Mouse (Mus musculus) telencephalon, adult 2 months (tissue): ENCODE data around the gene Rnf5.

Experiments
- DNase-seq: peaks from one replicate; pipeline ENCODE4 v3.0.0-alpha.2; 2011; ENCODE audit warnings: low read depth, low spot score

The Rnf5 gene

DNA sequence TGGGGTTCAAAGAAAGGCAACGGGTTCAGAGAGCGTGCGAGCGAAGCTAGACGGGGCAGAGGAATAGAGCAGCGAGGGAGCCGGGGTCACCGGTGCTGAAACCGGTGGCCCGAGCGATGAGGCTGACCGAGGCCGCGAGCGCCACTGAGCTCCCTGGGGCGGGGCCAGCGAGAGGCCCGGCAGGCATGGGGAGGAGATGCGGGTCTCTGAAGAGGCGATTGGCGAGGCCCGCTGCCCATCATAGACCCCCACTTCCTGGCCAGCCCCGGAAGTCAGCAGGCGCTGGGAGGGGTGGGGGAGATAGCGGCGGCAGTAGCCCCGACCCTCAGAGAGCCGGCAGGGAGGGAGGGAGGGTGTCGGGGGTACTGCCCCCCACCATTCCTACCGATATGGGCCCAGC lies 2.1 kb upstream of the Rnf5 start:
- DNase-seq = peak; percentile 93

DNA sequence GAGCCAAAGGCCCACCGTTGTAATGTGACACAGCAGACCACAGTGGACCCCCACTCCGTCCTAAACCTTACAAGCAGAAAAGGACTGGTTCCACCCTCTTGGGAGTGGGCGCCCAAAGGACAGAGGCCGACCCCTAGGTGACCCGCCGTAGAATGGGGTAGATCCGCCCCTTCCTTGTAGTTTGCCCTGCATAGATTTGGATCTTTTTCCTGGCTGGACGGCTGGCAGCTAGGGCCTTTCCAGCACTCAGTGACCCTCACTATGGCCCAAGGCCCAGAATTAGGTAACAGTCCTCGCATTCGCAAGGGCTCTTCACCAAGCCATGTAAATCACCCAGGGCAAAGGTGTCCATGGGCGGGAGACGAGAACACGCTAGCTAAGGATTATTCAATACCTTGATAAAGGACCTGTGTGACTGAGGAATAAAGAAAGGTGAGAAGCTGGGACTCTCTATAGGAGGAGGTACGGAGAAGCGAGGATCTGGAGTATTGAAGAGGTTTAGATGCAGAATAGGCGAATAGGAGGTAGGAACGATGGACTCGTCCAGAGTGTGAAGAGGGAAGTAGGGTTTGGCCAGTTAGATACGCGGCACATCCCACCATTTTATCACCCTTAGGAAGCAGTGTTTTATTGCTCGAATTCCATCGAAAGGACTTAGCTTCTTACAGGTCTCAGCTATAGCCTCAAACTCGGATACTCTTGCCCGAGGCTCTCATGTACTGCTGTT lies 1.2 kb upstream of the Rnf5 start:
- DNase-seq = no peak

DNA sequence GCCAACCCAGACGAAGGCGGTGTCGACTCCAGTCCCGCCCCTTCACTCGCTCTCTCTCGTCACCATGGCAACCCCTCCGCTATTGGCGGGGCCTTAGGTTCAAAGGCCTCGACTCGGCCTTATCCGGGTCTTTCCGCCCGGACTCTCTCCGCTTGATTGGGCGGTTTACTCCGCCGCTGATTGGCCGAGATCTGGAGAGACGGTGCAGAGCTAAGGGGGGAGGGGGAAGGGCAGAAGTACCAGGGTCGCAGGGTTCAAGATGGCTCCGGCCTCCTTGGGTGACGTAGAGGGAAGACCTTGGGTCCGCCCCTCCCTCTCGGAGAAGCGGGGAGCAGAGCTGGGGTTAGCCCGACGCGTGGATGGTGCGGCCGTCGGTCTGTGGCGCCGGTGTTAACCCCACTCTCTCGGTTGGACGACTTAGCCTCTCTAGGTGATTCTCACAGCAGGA lies 595 bp upstream of the Rnf5 start, which contains the start of gene Agpat1:
Gene Agpat1 (plus strand): TSS at position 202 of the 448 bp plus-strand sequence.
- no peak for DNase-seq

DNA sequence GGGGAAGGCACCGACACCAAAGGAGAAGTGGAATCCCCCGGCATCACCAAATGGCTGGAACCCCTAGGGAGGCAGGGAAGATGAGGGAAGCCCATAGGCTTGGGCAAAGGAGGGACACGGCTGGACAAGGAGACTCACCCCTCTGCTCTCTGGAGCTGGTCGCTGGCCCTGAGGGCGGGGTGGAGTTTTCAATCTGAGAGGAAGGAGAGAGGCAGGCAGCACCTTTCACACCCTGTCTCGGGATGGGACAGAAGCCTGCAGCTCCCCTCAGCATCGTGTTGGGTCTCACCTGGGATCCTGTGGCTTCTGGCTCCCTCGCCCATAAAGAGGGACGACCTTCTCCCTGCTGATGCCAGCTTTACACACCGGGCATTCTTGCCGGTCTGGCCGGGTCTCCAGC lies 1.7 kb downstream of the Rnf5 start:
- DNase-seq = no peak

DNA sequence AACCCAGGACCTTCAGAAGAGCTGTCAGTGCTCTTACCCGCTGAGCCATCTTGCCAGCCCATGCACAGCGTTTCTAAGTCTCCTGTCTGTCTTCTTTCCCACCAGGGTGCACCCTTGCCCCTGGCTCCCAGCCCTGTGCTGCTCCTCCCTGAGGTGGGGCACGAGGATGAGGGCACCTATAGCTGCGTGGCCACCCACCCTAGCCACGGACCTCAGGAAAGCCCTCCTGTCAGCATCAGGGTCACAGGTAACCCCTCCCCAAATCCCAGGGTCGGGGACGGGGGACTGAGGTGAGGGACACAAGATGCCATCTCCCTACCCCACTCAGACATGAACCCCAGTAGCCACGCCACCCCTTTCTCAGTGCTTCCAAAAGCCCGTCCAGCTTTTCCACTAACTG lies 3.6 kb downstream of the Rnf5 start:
- no peak for DNase-seq

DNA sequence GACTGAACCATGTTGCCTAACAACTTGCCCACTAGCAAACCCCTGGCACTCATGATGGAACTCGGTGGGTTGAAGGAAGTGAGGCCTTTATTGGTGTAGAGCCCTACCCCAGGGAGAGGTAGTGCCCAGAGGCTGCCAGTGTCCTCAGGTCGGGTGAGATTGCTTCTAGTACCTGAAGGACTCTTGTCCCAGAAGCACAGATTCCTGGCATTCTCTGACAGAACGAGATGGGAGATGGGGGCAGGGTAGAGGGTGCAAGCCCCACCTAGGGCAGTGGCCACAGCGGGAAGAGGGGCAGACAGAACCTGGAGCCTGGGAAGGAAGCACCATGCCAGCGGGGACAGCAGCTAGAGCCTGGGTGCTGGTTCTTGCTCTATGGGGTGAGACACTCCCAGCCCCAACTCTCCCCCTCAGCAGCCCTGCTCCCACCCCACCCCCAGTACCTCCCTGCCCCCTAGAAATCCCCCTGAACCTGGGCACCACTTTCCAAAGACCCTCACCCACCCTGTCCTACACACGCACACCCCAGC lies 5.9 kb downstream of the Rnf5 start, which contains the start of gene Ager:
Gene Ager (plus strand): TSS at position 297 of the 530 bp plus-strand sequence.
- DNase-seq = no peak

DNA sequence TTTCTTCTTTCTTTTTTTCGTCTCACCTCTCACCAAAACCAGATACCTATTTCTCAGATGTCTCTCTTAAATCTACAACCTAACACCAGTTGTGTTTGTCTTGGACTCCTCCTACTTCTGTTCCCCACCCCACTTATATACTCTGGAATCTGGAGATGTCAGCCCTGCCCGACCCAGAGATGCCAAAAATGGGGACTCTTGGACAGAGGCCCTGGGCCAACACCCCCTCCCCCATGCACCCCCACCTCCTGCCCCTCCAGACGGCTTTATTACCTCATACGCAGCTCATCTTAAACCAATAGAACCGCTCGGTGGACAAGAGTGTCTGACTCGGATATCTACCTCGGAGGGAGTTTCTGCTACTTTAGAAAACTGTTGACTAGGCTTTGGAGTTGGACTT lies 7.4 kb downstream of the Rnf5 start:
- DNase-seq = no peak

DNA sequence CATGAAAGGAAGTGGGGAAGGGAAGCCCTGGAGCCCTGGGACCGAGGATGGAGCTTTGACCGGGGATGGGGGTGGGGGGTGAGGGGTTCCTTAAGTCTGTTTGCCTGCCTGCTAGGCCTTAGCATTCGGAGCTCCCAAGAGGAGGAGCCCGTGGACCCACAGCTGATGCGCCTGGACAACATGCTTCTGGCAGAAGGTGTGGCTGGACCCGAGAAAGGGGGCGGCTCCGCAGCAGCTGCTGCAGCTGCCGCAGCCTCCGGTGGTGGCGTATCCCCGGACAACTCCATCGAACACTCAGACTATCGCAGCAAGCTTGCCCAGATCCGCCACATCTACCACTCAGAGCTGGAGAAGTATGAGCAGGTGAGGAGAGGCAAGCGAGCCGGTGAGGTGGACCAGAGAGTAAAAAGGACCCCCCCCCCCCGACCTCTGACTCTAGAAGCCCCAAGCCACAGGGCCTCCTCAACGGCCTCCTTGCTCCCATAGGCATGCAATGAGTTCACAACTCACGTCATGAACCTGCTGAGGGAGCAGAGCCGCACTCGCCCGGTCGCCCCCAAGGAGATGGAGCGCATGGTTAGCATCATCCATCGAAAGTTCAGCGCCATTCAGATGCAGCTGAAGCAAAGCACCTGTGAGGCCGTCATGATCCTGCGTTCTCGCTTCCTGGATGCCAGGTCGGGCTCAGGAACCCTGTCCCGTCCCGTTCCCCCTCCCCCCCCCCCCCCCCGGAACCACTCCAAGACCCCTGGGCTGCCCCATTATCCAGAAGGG lies 9.6 kb downstream of the Rnf5 start:
- DNase-seq = no peak

DNA sequence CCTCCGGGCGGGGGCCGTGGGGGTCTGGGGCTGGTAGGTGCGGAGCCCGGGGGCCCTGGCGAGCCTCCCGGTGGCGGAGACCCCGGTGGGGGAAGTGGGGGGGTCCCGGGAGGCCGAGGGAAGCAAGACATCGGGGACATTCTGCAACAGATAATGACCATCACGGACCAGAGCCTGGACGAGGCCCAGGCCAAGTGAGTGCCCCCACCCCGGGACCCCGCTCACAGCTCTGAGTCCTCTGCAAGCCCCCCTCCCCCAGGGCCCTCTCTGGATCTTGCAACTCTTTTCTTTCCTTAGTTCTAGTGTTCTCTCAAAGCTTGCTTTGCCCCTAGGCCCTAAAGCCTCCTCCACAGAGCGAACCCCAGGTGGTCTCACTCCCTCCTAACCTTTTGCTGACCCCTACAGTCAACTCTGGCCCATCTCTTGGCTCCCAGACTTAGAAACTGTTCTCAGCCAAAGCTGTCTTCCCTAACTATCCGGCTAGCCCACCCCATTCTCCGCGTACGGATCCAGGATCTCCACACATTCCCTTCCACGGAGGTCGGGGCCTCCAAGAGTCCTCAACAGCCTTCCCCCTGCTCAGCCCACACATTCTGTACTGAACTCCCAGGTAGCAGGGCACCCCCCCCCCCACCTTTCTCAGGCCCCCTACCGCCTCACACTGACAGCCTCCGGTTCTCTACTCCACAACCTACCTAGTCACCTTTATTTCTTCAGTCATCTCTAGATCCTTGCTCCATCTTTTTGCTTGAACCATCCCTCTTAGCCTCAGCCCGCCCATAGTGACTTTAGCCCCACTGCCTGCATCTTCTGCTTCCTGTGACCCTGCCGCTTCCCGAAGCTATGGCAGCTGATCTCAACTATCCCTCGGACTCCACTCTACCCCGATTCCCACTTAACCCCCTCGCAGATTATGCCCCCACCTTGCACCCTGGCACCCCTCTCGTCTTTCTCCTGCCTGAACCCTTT lies 10.6 kb downstream of the Rnf5 start:
- DNase-seq = no peak

DNA sequence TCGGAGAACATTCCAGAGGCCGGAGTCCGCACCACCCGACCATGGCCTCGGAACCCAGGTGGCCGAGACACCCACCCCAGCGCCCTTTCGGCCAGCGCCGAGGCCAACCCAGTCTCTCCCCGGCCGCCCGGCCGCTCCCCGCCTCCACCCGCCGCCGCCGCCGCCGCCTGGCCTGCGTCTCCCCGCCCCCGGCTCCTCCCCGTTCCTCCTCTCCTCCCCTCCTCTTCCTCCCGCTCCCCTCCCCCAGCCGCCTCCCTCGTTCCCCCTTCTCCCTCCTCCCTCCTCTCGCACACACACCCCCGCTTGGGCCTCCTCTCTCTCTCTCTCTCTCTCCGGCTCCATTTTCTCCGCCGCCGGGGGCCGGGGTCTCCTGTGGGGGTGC lies 11.5 kb downstream of the Rnf5 start:
- peak; percentile 81 for DNase-seq

DNA sequence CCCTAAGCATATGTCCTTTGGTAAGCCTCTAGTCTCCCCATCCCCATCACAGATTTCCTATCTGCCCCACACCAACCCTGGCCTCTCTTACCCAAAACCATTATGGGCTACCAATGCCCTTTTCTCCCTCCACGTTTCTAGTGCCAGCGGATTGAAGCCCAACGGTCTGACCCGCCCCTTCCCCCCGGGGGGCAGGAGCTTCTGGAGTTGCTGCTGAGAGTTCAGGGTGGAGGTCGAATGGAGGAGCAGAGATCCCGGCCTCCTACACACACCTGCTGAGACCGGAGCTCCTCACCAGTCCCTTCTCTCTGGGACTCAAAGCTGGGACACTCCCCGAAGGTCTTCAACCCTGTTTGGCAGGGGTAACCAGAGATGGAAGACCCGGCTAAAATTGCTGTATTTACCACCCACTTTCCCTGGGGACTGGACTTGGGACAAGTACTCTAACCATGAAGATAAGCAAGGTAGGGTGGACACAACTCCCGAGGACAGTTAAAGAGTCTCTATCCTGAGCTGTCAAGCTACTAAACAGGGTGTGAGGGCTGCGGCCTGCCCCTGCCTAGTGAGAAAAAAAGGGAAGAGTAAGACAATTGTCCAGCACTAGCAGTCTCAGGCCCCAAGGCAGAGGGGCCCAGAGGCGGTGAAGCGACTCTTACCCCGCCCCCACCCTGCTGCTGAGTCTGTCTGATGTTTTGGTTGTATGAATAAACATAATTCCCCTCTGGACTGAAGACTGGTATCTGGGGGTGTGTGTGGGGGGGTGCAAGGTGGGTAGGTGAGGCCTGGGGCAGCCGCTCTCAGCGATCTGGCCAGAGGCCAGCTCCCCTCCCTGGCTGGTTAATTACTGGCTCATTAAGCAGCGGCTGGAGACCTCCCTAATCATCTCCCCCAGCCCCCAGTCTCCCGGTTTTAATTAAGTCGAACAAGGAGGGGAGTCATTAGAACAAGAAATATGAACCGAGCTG lies 12.2 kb downstream of the Rnf5 start, which contains the start of gene Pbx2:
Gene Pbx2 (plus strand): TSS at position 238 of the 965 bp plus-strand sequence.
- no peak for DNase-seq

DNA sequence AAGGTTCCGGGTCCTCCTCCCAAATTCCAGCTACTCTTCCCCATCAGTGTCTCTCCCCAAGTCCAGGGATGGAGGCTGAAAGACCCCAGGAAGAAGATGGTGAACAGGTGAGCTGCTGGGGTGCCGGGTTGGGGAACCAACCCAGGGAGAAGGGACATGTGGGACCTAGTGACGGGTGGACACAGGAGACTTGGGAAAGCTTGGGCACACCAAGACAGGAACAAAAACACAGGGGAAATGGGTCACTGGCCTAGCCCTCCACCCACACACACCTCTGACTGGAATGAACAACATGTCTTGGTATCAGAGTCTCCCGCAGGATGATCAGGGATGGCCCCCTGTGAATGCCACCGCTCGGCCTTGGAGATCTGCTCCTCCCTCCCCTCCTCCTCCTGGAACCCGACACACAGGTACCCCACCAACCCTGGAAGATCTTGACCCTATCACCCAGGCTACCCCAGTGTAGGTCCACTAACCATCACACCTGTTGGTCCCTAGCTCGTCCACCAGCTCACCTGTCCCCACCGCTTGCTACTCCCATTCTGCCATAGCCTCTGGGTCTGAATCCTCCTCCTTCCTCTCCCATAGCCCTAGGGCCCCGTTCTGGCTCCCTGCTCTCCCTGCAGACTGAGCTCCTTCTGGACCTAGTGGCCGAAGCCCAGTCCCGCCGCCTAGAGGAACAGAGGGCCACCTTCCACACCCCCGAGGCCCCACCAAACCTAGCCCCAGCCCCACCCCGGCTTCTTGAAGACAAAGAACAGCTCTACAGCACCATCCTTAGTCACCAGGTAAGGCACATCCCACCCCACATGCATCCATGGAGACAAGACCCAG lies 13.1 kb downstream of the Rnf5 start:
- no peak for DNase-seq

DNA sequence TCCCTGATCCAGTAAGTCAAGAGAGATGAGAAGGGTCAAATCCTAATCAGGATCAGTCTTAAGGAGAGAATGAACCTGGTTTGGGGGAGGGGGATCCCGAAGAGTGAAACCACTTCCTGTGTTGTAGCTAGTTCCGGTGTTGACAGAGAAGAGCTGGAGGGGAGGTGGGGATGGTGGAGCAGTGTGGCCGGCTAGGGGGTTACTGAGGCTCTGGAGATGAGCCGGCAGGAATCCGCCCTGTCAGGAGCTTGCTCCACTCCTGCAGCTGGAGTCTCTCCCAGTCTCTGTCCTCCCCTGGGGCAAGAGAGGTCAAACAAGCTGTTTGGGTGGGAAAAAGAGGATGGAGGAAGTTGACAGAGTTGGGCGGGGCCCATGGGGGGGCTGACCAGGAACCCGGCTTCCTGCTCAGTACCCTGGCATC lies 13.8 kb downstream of the Rnf5 start, which contains the start of gene Gpsm3:
Gene Gpsm3 (plus strand): TSS at position 126 of the 421 bp plus-strand sequence.
- no peak for DNase-seq

DNA sequence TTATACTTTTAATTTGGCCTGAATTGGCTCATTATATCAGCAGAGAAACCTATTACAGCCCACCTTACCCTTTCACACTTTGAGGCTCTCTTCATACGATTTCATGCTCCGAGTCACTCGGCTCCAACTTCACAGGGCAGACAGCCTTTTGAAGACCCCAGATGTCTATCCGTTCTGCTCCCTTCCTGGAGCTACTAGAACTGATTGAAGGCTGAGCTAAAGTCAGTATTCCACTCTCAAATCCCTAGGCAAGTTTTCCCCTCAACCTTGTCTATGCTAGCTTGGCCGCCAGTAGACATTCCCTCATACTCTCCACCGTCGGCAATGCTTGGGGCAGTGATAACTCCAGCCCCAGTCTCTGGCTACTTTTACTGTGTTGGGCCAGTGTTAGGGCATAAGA lies 14.3 kb downstream of the Rnf5 start:
- DNase-seq = no peak

DNA sequence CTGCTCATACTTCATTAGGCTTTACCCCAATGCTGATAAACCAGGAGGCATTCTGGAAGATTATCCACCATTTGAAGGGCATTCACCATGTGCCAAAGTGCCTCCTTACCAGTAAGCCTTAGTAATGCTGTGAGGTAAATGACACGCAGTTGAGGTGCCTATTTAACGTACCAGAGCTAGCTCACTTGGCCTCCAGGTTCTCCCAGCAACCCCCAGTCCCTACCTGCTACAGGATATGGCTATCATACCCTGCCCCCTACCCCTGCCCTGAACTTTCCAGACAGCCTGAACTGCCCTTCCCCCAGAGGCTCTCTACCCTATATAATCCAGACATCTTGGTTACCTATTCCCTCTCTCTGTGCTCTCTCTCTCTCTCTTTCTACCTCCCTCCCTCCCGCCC lies 14.7 kb downstream of the Rnf5 start:
- DNase-seq = no peak

DNA sequence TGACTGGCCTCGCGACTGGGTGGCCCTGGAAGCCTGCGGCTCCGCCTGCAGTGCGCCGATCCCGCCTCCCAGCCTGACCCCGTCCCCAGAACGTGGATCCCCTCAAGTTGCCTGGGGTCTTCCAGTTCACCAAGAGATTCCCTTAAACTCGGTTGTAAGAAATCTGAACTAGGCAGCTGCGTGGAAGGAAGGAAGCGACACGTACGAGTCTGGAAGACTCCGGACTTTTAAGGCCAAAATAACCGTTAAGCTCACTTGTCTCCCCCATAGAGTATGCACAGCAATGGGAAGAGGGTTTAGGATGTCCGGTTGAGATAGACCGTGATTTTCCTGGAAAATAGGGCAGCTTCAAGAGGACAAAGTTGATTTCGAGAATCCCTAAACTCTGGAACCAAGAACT lies 15.7 kb downstream of the Rnf5 start:
- DNase-seq = no peak

DNA sequence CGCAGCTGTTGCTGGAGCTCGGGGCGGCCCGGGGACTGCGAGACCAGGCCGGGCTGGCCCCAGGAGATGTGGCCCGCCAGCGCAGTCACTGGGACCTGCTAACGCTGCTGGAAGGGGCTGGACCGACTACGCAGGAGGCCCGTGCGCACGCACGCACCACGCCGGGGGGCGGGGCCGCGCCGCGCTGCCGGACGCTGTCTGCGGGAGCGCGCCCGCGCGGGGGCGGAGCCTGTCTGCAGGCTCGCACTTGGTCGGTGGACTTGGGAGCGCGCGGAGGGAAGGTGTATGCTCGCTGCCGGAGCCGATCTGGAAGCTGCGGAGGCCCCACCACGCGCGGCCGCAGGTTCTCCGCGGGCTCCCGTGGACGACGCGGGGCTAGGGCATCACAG lies 16.1 kb downstream of the Rnf5 start:
- DNase-seq = peak; percentile 88

DNA sequence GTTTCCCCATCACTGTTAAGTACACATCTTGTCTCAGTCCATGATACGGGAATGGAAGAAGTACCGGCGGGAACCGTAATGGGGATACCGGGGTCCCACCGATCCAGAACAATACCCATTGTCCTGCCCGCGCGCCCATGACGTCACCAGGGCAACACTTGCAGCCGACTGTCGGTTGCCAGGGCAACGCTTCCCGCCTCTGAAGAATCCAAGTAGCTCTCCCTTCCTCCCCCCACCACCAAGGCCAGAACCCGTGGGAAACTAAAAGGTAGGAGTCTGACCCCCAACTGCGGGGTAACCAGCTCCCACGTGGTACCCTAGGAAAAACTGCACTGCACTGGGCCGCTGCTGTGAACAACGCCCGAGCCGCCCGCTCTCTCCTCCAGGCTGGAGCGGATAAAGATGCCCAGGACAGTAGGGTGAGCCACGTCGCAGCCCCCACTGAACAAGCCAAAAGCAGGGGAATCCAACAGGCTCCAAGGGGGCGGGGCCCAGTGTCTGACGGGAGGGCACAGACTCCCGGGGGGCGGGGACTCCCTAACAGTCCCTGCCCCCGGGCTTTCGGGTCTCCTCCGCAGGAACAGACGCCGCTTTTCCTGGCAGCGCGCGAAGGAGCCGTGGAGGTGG lies 16.6 kb downstream of the Rnf5 start:
- DNase-seq = peak; percentile 79
